Mouse (Mus musculus) E14TG2a.4 (cell line): ENCODE data around the gene Olfr370.

Source experiments
- H3K27me3 ChIP-seq: 2 replicates; pipeline ENCODE4 v1.6.1; 2014; ENCODE audit warnings: low read length, control low read depth; ENCODE audit not compliant: insufficient read depth
- H3K36me3 ChIP-seq: 2 replicates; pipeline ENCODE4 v1.6.1; 2014; ENCODE audit warnings: low read length, control low read depth; ENCODE audit not compliant: insufficient read depth
- H3K4me1 ChIP-seq: replicated peaks from 2 replicates; pipeline ENCODE4 v1.6.1; 2014; ENCODE audit warnings: low read depth, low read length, control low read depth
- H3K4me3 ChIP-seq: replicated peaks from 2 replicates; pipeline ENCODE4 v1.5.1; 2014; ENCODE audit warnings: mild to moderate bottlenecking, low read length
- H3K9me3 ChIP-seq: 2 replicates; pipeline ENCODE4 v1.6.1; 2014; ENCODE audit warnings: low read length, control low read depth
- CTCF ChIP-seq: conservative IDR thresholded peaks from 2 replicates; pipeline ENCODE4 v1.5.1; 2014; ENCODE audit warnings: low read length
- NANOG ChIP-seq: IDR thresholded peaks from 2 replicates; pipeline ENCODE4 v1.6.1; 2014; ENCODE audit warnings: borderline replicate concordance, low read length, mixed read lengths
- POU5F1 ChIP-seq: IDR thresholded peaks from 2 replicates; pipeline ENCODE4 v1.6.1; 2014; ENCODE audit warnings: low read length, borderline replicate concordance

The Olfr370 gene

GRCm38 (mm10) chr8:83579676-83580075, 44.1 kb downstream of the Olfr370 start:
- H3K4me3 ChIP-seq: no peak overlapping the region
- H3K36me3 ChIP-seq: peaks cover 42% of the 10 kb centered on the region
- H3K9me3 ChIP-seq: no peaks in the 10 kb centered on the region
- no peaks in the 10 kb centered on the region for H3K27me3 ChIP-seq
- peaks cover 94% of the 10 kb centered on the region for H3K4me1 ChIP-seq
- TF ChIP-seq NANOG (no peak), CTCF (no peak), POU5F1 (no peak)

DNA sequence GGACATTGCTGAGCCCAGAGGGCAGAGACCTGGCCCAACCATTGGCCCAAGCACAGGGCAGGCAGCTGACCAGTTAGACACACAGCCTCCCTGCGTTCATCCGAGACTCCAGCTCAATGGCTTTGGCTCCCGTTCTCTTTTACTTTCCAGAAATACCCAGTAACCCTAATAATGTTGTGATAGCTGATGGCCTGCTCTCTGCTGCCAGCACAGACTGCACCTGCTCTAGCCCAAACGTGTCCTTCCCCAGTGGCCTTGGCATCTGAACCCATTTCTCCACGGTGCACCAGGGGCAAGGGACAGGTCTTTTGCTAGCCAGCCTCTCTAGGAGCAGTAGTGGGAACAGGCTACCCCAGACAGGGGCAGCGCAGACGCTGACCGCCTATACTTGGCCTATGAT, 45.2 kb downstream of the Olfr370 start:
- Histone ChIP-seq H3K36me3 (peaks cover 42% of the 10 kb centered on the region), H3K4me1 (peaks cover 90% of the 10 kb centered on the region), H3K9me3 (no peaks in the 10 kb centered on the region), H3K27me3 (no peaks in the 10 kb centered on the region), H3K4me3 (no peak overlapping the region)
- no peak for TF ChIP-seq POU5F1
- TF ChIP-seq NANOG: no peak
- TF ChIP-seq CTCF: no peak

- H3K4me1 ChIP-seq: peaks cover 79% of the 10 kb centered on the region
- H3K36me3 ChIP-seq: peaks cover 42% of the 10 kb centered on the region
- no peaks in the 10 kb centered on the region for H3K9me3 ChIP-seq
- TF ChIP-seq CTCF: no peak
- no peak for TF ChIP-seq POU5F1
- no peak for TF ChIP-seq NANOG
- H3K27me3 ChIP-seq: no peaks in the 10 kb centered on the region
- H3K4me3 ChIP-seq: no peak overlapping the region
These were observed 46.6 kb downstream of the Olfr370 start for GRCm38 (mm10) chr8:83582226-83582625.

DNA sequence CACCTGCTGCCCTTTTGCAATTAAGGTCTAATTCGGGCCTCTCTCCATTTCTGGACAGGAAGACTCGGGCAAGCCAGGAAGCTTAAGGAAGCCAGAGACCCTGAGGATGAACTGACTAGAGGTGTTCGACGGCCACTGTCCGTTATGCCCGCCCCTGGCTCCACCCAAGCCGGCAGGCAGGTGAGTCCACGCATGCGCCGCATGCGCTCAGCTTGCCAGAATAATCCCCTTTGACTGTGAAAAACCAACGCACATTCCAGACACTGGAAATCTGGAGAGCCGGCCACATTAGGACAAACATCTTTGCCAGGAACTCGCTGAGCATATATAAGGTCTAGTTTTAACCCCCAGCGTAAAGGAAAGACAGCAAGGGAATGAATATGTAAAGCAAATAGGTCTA, 47.7 kb downstream of the Olfr370 start:
- Histone ChIP-seq H3K4me1 (peaks cover 79% of the 10 kb centered on the region), H3K9me3 (no peaks in the 10 kb centered on the region), H3K4me3 (peak overlapping the region; percentile 29; the same call in 1 of the 2 replicates), H3K27me3 (no peaks in the 10 kb centered on the region), H3K36me3 (peaks cover 51% of the 10 kb centered on the region)
- TF ChIP-seq CTCF (no peak), NANOG (no peak), POU5F1 (no peak)

- no peak overlapping the region for H3K4me3 ChIP-seq
- TF ChIP-seq CTCF (no peak), NANOG (no peak), POU5F1 (no peak)
- H3K4me1 ChIP-seq: peaks cover 80% of the 10 kb centered on the region
- no peaks in the 10 kb centered on the region for H3K9me3 ChIP-seq
- no peaks in the 10 kb centered on the region for H3K27me3 ChIP-seq
- peaks cover 63% of the 10 kb centered on the region for H3K36me3 ChIP-seq
These were observed 49.2 kb downstream of the Olfr370 start for GRCm38 (mm10) chr8:83584771-83585170.

DNA sequence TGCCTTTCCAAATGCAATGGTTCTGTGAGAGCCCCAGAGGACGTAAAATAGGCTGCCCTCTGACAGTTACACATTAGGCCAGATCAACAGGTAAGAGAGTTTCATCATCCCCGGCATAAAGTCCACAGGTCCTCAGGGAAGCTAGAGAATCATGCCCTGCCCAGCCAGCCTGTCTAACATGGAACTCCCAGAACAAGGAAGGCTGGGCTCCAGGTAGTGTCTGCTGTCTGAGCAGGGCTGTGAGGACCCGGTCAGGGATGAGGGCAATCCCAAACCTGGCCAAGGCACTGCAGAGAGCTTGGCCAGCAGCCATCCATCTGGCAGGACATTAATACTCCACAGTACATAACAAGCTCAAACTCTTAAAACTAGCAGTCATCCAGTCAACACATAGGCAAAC, 49.8 kb downstream of the Olfr370 start:
- Histone ChIP-seq H3K9me3 (no peaks in the 10 kb centered on the region), H3K4me1 (peaks cover 80% of the 10 kb centered on the region), H3K4me3 (no peak overlapping the region), H3K27me3 (no peaks in the 10 kb centered on the region), H3K36me3 (peaks cover 66% of the 10 kb centered on the region)
- TF ChIP-seq CTCF (no peak), POU5F1 (no peak), NANOG (no peak)

- Histone ChIP-seq H3K36me3 (peaks cover 71% of the 10 kb centered on the region), H3K27me3 (no peaks in the 10 kb centered on the region), H3K9me3 (no peaks in the 10 kb centered on the region), H3K4me1 (peaks cover 81% of the 10 kb centered on the region), H3K4me3 (no peak overlapping the region)
- no peak for TF ChIP-seq POU5F1
- no peak for TF ChIP-seq CTCF
- no peak for TF ChIP-seq NANOG
These were observed 52.1 kb downstream of the Olfr370 start for GRCm38 (mm10) chr8:83587644-83588043.

DNA sequence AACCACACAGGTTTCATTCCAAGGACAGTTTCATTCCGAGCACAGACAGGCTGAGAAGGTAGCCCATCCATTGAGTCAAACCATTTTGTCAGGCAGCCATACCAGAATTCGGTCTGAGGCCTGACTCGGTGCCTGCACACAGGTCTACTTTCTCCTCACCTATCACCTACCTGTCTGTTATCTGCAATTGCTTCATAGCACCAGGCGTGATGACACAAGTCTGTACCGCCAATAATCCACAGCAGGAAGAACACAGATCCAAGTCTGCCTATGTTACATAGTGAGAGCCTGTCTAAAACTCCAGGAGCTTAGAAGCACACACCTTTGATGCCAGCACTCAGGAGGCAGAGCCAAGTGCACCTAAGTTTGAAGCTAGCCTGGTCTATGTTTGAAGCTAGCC, 53.3 kb downstream of the Olfr370 start:
- no peak overlapping the region for H3K4me3 ChIP-seq
- H3K36me3 ChIP-seq: peaks cover 62% of the 10 kb centered on the region
- TF ChIP-seq NANOG (no peak), CTCF (no peak), POU5F1 (no peak)
- peaks cover 75% of the 10 kb centered on the region for H3K4me1 ChIP-seq
- H3K27me3 ChIP-seq: no peaks in the 10 kb centered on the region
- no peaks in the 10 kb centered on the region for H3K9me3 ChIP-seq

DNA sequence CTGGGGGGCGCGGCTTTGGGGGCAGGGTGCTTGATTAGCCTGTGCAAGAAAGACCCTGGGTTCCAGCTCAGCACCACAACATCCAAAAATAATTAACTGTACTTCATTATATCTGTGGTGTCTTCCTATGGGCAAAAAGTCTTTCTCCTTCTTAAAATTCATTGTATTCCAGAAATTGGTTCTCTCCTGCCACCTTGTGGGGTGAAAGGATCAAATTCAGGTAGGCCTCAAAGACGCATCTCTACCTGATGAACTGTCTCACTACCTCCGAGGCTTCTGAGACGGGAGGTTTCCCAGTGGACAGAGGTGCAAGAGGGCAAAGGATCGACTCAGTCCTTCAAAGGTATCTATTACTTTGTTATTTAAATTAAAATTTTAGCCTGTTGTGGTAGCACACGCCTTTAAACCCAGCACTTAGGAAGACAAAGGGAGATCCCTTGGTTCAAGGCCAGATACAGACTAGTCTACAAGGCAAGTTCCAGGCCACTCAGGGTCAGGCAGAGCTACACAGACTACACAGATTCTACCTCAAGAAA, 55.0 kb downstream of the Olfr370 start:
- H3K4me3 ChIP-seq: no peak overlapping the region
- no peaks in the 10 kb centered on the region for H3K27me3 ChIP-seq
- peaks cover 66% of the 10 kb centered on the region for H3K4me1 ChIP-seq
- H3K9me3 ChIP-seq: no peaks in the 10 kb centered on the region
- TF ChIP-seq NANOG (no peak), POU5F1 (no peak), CTCF (no peak)
- H3K36me3 ChIP-seq: peaks cover 47% of the 10 kb centered on the region
